Comparison of ENCODE assay signal across 11 mouse cellular contexts in genomic region chr9:34986156-34986555, GRCm38 (mm10).
DNase-seq lines count a peak whose midpoint lies in the region; ATAC-seq and TF ChIP-seq lines count a peak whose summit lies in the region.
"Had no signal": no experiment of that assay in that cellular context is flagged by ENCODE, and none has a peak within 500 bp of the region (broad histone marks: within the 10 kb centered on the region; RNA-seq: fewer than 3 reads in every experiment).

No protein-coding gene starts in this region.

- no peak for TF ChIP-seq CTCF in C2C12 (IDR thresholded peaks at IDR 0.05; ENCODE audit: control insufficient read depth, insufficient read depth, insufficient read length)
- no peak for TF ChIP-seq CTCF in layer of hippocampus, adult 2 months (conservative IDR thresholded peaks at IDR 0.05)

- peak; percentile 37 for DNase-seq in cerebellum, adult 9-10 months
- DNase-seq in cerebellum, postnatal 36 days, result no peak
- peak; percentile 42 to 49 for DNase-seq in layer of hippocampus, adult 2 months (ENCODE audit: low spot score in 2 of 2)
- no peak for DNase-seq in thymus, postnatal 4 days
- DNase-seq: thymus, postnatal 36 days had no signal

- H3K9ac ChIP-seq in intestine, embryonic 15.5 days, result no peak overlapping the region
- H3K9ac ChIP-seq: liver, embryonic 12.5 days had no signal

- H3K4me3 ChIP-seq in C2C12 (ENCODE audit: insufficient read depth, poor library complexity, severe bottlenecking) (no peak overlapping the region), myocyte (no peak overlapping the region)
- H3K4me3 ChIP-seq in layer of hippocampus, adult 2 months, result no peak overlapping the region
- no peak overlapping the region for H3K4me3 ChIP-seq in intestine, embryonic 15.5 days (replicated peaks)
- H3K4me3 ChIP-seq: liver, embryonic 12.5 days had no signal

- H3K79me2 ChIP-seq in C2C12 (ENCODE audit: control insufficient read depth, insufficient read depth) (no peaks in the 10 kb centered on the region), myocyte (ENCODE audit: control insufficient read depth, insufficient read depth) (no peaks in the 10 kb centered on the region)

- H3K27me3 ChIP-seq in C2C12 (ENCODE audit: control insufficient read depth, insufficient read depth, insufficient read length) (no peaks in the 10 kb centered on the region), myocyte (ENCODE audit: control insufficient read depth, insufficient read depth, insufficient read length) (no peaks in the 10 kb centered on the region)
- H3K27me3 ChIP-seq in intestine, embryonic 15.5 days (replicated peaks), result peaks cover 38% of the 10 kb centered on the region

- ATAC-seq in intestine, embryonic 15.5 days, result no peak
- no peak for ATAC-seq in megakaryocyte-erythroid progenitor cell, adult 5-6 weeks (replicated peaks; ENCODE audit: low FRiP score, low TSS enrichment, poor library complexity, severe bottlenecking)
- ATAC-seq: intestine, postnatal 0 days; liver, embryonic 12.5 days had no signal

- H3K9me3 ChIP-seq in intestine, embryonic 15.5 days, result no peaks in the 10 kb centered on the region
- H3K9me3 ChIP-seq: liver, embryonic 12.5 days had no signal

- TF ChIP-seq POLR2A in myocyte (IDR thresholded peaks at IDR 0.05; ENCODE audit: insufficient read length, low read depth), result no peak

- H3K27ac ChIP-seq in layer of hippocampus, adult 2 months, result no peak overlapping the region
- H3K27ac ChIP-seq in intestine, embryonic 15.5 days, result no peak overlapping the region
- H3K27ac ChIP-seq: liver, embryonic 12.5 days had no signal

- H3K36me3 ChIP-seq in C2C12 (ENCODE audit: control insufficient read depth, insufficient read depth), result no peaks in the 10 kb centered on the region
- no peaks in the 10 kb centered on the region for H3K36me3 ChIP-seq in myocyte (ENCODE audit: control insufficient read depth, insufficient read depth)
- H3K36me3 ChIP-seq in intestine, embryonic 15.5 days, result no peaks in the 10 kb centered on the region
- H3K36me3 ChIP-seq: liver, embryonic 12.5 days had no signal

- H3K79me3 ChIP-seq in C2C12 (ENCODE audit: low read depth), result no peaks in the 10 kb centered on the region

- no peak overlapping the region for H3ac ChIP-seq in C2C12 (ENCODE audit: control insufficient read depth, insufficient read length, low read depth)
- H3ac ChIP-seq in myocyte (ENCODE audit: control insufficient read depth, insufficient read length), result no peak overlapping the region

- H3K4me1 ChIP-seq in intestine, embryonic 15.5 days (replicated peaks), result no peaks in the 10 kb centered on the region
- H3K4me1 ChIP-seq: liver, embryonic 12.5 days had no signal

- H3K4me2 ChIP-seq in myocyte (ENCODE audit: low read depth), result peak overlapping the region; percentile 53
- H3K4me2 ChIP-seq in intestine, embryonic 15.5 days (replicated peaks), result no peak overlapping the region
- H3K4me2 ChIP-seq: liver, embryonic 12.5 days had no signal

TF ChIP-seq in C2C12, 6 proteins besides CTCF, POLR2A, EP300 and RAD21:
- TF ChIP-seq FOSL1 (IDR thresholded peaks at IDR 0.05; ENCODE audit: insufficient read depth, low read length, poor library complexity, severe bottlenecking) (peak; percentile 55), MYOD1 (IDR thresholded peaks at IDR 0.05; ENCODE audit: control insufficient read depth, insufficient read length, low read depth) (peak; percentile 27), MYOG (IDR thresholded peaks at IDR 0.05; ENCODE audit: control insufficient read depth, extremely low read depth, insufficient read length) (no peak), USF1 (IDR thresholded peaks at IDR 0.05; ENCODE audit: low read depth) (no peak), CEBPB (IDR thresholded peaks at IDR 0.05; ENCODE audit: low read depth) (no peak), MAX (IDR thresholded peaks at IDR 0.05) (peak; percentile 36)
TF ChIP-seq in C2C12: peak in this region for 3.

TF ChIP-seq in myocyte, 11 proteins besides CTCF, POLR2A, EP300 and RAD21:
- peak; percentile 43 to 86 (median 43) for TF ChIP-seq MYOG (IDR thresholded peaks at IDR 0.05; ENCODE audit: control insufficient read depth in 1 of 3, insufficient read depth in 1 of 3, insufficient read length in 2 of 3, low read depth in 2 of 3)
- peak in 2 of 3 experiments; percentile 39 to 66 for TF ChIP-seq MYOD1 (IDR thresholded peaks at IDR 0.05; ENCODE audit: control insufficient read depth in 1 of 3, insufficient read length in 2 of 3, low read depth in 2 of 3)
- no peak for TF ChIP-seq REST (IDR thresholded peaks at IDR 0.05; ENCODE audit: insufficient read depth, insufficient read length)
- no peak for TF ChIP-seq E2F4 (IDR thresholded peaks at IDR 0.05; ENCODE audit: insufficient read depth)
- no peak for TF ChIP-seq SRF (IDR thresholded peaks at IDR 0.05; ENCODE audit: control insufficient read depth, insufficient read length, low read depth)
- TF ChIP-seq CEBPB (IDR thresholded peaks at IDR 0.05; ENCODE audit: insufficient read depth, poor library complexity, severe bottlenecking), result 0 out of 2 replicates have a peak, but pooled peaks have one; percentile 17
- TF ChIP-seq TCF3 (IDR thresholded peaks at IDR 0.05; ENCODE audit: insufficient read length, low read depth), result no peak
- no peak for TF ChIP-seq POLR2AphosphoS2 (IDR thresholded peaks at IDR 0.05; ENCODE audit: insufficient read length, low read depth)
- TF ChIP-seq TCF12 (IDR thresholded peaks at IDR 0.05; ENCODE audit: insufficient read depth, poor library complexity, severe bottlenecking), result peak; percentile 89
- no peak for TF ChIP-seq MAX (IDR thresholded peaks at IDR 0.05; ENCODE audit: low read depth)

Comparison
In these comparisons a context has a peak if more than half of its experiments do, and no peak if none do; other contexts are left out.
1. DNase-seq: peak in cerebellum, adult 9-10 months (single experiment) and layer of hippocampus, adult 2 months (2 of 2); none in cerebellum, postnatal 36 days (0 of 2) and thymus, postnatal 4 days (single experiment).